Mouse (Mus musculus): ENCODE measurements around the gene Limk1.

GRCm38 (mm10) chr5:134614296-134614695 is 74.1 kb downstream of the Limk1 start:
- TF ChIP-seq CTCF (IDR thresholded peaks at IDR 0.05; ENCODE audit: low read depth, low read length) (no peak), EP300 (IDR thresholded peaks at IDR 0.05; ENCODE audit: insufficient read depth, low read depth, low read length) (no peak), POLR2A (IDR thresholded peaks at IDR 0.05; ENCODE audit: insufficient read depth, low read length) (no peak)

Data from ES-Bruce4 (cell line).